Mouse (Mus musculus) limb, embryonic 15.5 days (tissue): ENCODE results near the gene Zdhhc22. TPM values are rescaled to one million over a fixed set of nuclear protein-coding genes. Genes with fewer than 3 reads are reported as not detected.

Source experiments
- ATAC-seq: fragments of 200-750 bp; cut with Nextera tagmentation; 2 replicates; pipeline ENCODE4 v1.8.0; 2017; ENCODE audit warnings: low read depth, moderate TSS enrichment; ENCODE audit not compliant: insufficient number of reproducible peaks, low FRiP score, low TSS enrichment
- H3K27ac ChIP-seq: fragments of 300-500 bp; sonication (generic); 2 replicates; pipeline ENCODE4 v1.5.1; 2015; ENCODE audit warnings: moderate library complexity, mild to moderate bottlenecking, inconsistent platforms
- H3K27me3 ChIP-seq: fragments of 300-500 bp; sonication (generic); 2 replicates; pipeline ENCODE4 v1.6.1; 2015; ENCODE audit warnings: inconsistent platforms
- H3K36me3 ChIP-seq: fragments of 300-500 bp; sonication (generic); 2 replicates; pipeline ENCODE4 v1.6.1; 2015; ENCODE audit warnings: inconsistent platforms
- H3K4me1 ChIP-seq: fragments of 300-500 bp; sonication (generic); 2 replicates; pipeline ENCODE4 v1.6.1; 2015; ENCODE audit warnings: inconsistent platforms
- H3K4me2 ChIP-seq: fragments of 300-500 bp; sonication (generic); 2 replicates; pipeline ENCODE4 v1.6.1; 2015; ENCODE audit warnings: mild to moderate bottlenecking, inconsistent platforms
- H3K4me3 ChIP-seq: fragments of 300-500 bp; sonication (generic); 2 replicates; pipeline ENCODE4 v1.5.1; 2015; ENCODE audit warnings: mild to moderate bottlenecking, inconsistent platforms
- H3K9ac ChIP-seq: fragments of 300-500 bp; sonication (generic); 2 replicates; pipeline ENCODE4 v1.6.1; 2015; ENCODE audit warnings: inconsistent platforms
- H3K9me3 ChIP-seq: fragments of 300-500 bp; sonication (generic); 2 replicates; pipeline ENCODE4 v1.6.1; 2016; ENCODE audit warnings: inconsistent platforms
- WGBS: fragments of 180-500 bp; shearing (Covaris S2); methylation state at CpG from one replicate; pipeline ENCODE4 v1.1.7; 2015; 5-methylcytosine and 5-hydroxymethylcytosine counted together
- microRNA-seq: library from miRNA; unstranded; fragments of <30 nt; microRNA quantifications from one replicate; pipeline ENCODE4, GENCODE M21; 2016
- polyA plus RNA-seq: library from polyadenylated mRNA; unstranded; fragments of >200 nt; fragmentation: Nextera tagmentation; extraction: Ambion mirVana; gene quantifications from 2 replicates; pipeline ENCODE4 v1.2.1, GENCODE M21; 2015

Gene Zdhhc22
- polyA plus RNA-seq, 1 experiment from 2014 or later = not detected

DNA sequence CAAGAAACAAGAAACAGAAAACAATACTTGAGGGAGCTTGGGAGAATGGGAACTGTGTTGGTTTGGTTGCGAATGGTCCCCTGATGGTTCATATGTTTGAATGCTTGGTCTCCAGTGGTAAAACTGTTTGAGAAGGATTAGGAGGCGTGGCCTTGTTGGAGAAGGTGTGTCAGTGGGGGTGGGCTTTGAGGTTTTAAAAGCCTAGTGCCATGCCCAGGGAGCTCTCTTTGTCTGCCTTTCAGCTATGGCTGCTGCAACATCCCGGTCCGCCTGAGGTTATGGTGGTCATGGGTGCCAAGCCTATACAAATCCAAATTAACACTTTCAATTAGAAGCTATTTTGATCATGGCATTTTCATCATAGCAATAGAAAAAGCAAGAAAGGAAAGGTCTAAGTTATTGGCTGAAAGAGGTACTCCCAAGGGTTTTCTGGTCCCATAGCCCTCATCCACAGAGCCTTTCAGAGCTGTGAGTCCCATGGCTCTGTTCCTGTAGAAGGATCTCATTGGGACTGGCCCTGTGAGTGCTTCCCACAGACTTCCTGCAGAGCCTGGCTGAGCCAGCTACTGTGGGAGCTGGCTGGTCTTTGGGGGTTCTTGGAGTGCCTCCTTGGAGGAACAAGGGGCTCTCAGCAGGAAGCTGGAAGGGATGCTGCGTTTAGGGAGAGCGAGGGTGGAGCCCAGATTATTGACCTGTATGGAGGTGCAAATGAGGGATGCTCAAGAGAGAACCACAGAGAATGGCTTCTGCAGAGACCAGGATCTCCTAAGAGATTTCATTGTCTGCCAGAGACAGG lies 59.1 kb downstream of the Zdhhc22 start:
- Histone ChIP-seq H3K4me3 (no peak overlapping the region), H3K27me3 (no peaks in the 10 kb centered on the region), H3K4me2 (no peak overlapping the region), H3K9ac (no peak overlapping the region), H3K36me3 (no peaks in the 10 kb centered on the region), H3K4me1 (peaks cover 10% of the 10 kb centered on the region), H3K27ac (no peak overlapping the region), H3K9me3 (no peaks in the 10 kb centered on the region)
- ATAC-seq = no peak
- WGBS = 77% methylated on average over 6 of the region's 6 CpGs

Small RNA genes within 50 kb of the gene (microRNA-seq; reads per million reads assigned to microRNA genes)
- gene Gm25847 = not detected

Other genes with a start within 250 kb of the Zdhhc22 start
- 36.0 and 38.5 TPM in 2 replicates for gene Irf2bpl, start 105.6 kb downstream of the Zdhhc22 start, polyA plus RNA-seq
- gene Cipc, start 43.4 kb downstream of the Zdhhc22 start, polyA plus RNA-seq = 22.0 and 23.3 TPM in 2 replicates
- not detected in 2 replicates for gene Tmem63c, start 30.9 kb upstream of the Zdhhc22 start, polyA plus RNA-seq
- gene Ngb, start 112.1 kb upstream of the Zdhhc22 start, polyA plus RNA-seq = 0.09 and 0.29 TPM in 2 replicates
- 30.5 and 33.1 TPM in 2 replicates for gene Gstz1, start 156.7 kb upstream of the Zdhhc22 start, polyA plus RNA-seq
- 14.7 and 15.9 TPM in 2 replicates for gene Pomt2, start 157.5 kb upstream of the Zdhhc22 start, polyA plus RNA-seq
- 0.70 and 1.9 TPM in 2 replicates for gene Samd15, start 209.3 kb upstream of the Zdhhc22 start, polyA plus RNA-seq
- 1.8 and 2.4 TPM in 2 replicates for gene Tmed8, start 210.0 kb upstream of the Zdhhc22 start, polyA plus RNA-seq
- gene Noxred1, start 248.3 kb upstream of the Zdhhc22 start, polyA plus RNA-seq = 0.46 and 0.78 TPM in 2 replicates